Mouse (Mus musculus) E14TG2a.4 (cell line): ENCODE results near the gene Ubr1.
"Not testable (repeated sequence)": the region's sequence is repeated elsewhere in the genome, so short reads cannot be mapped to it uniquely, and the experiment has no call there.

Experiments used
- CTCF ChIP-seq: conservative IDR thresholded peaks from 2 replicates; pipeline ENCODE4 v1.5.1; 2014; ENCODE audit warnings: low read length
- NANOG ChIP-seq: IDR thresholded peaks from 2 replicates; pipeline ENCODE4 v1.6.1; 2014; ENCODE audit warnings: borderline replicate concordance, low read length, mixed read lengths
- POU5F1 ChIP-seq: IDR thresholded peaks from 2 replicates; pipeline ENCODE4 v1.6.1; 2014; ENCODE audit warnings: low read length, borderline replicate concordance

DNA sequence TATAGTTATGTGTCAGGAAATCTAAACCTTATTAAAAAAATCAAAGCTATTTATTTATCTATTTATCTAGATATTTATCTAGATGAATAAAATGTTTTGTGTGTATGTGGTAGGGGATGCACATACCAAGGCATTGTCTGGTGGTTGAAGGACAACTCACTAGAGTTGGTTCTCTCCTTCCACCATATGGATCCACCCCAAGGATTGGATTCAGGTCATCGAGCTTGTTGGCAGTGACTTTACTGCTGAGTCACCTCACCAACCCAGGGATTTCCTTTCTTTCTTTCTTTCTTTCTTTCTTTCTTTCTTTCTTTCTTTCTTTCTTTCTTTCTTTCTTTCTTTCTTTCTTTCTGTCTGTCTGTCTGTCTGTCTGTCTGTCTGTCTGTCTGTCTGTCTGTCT is 26.1 kb upstream of the Ubr1 start:
- not testable (repeated sequence) for TF ChIP-seq CTCF, NANOG, POU5F1
